Mouse (Mus musculus) hindbrain, embryonic 14.5 days (tissue): ENCODE results near the gene Dntt. TPM values are rescaled to one million over a fixed set of nuclear protein-coding genes. Genes with fewer than 3 reads are reported as not detected.

ENCODE experiments used
- ATAC-seq: fragments of 200-750 bp; cut with Nextera tagmentation; 2 replicates; pipeline ENCODE4 v1.8.0; 2017; ENCODE audit warnings: moderate number of reproducible peaks, mild to moderate bottlenecking, moderate TSS enrichment, moderate library complexity; ENCODE audit not compliant: low FRiP score
- DNase-seq: peaks from one replicate; pipeline ENCODE4 v3.0.0-alpha.2; 2015; ENCODE audit warnings: low spot score
- H3K27ac ChIP-seq: fragments of 300-500 bp; sonication (generic); 2 replicates; pipeline ENCODE4 v1.5.1; 2014; ENCODE audit warnings: mild to moderate bottlenecking, moderate library complexity
- H3K27me3 ChIP-seq: fragments of 300-500 bp; sonication (generic); 2 replicates; pipeline ENCODE4 v1.6.1; 2014; ENCODE audit warnings: mild to moderate bottlenecking, low read length, mixed read lengths; ENCODE audit not compliant: control insufficient read depth, insufficient read depth
- H3K36me3 ChIP-seq: fragments of 300-500 bp; sonication (generic); replicated peaks from 2 replicates; pipeline ENCODE4 v1.6.1; 2014; ENCODE audit not compliant: control insufficient read depth, insufficient read depth
- H3K4me1 ChIP-seq: fragments of 300-500 bp; sonication (generic); replicated peaks from 2 replicates; pipeline ENCODE4 v1.6.1; 2014; ENCODE audit warnings: antibody characterized with exemption, low read length, mixed read lengths; ENCODE audit not compliant: control insufficient read depth, insufficient read depth
- H3K4me2 ChIP-seq: fragments of 300-500 bp; sonication (generic); replicated peaks from 2 replicates; pipeline ENCODE4 v1.6.1; 2014; ENCODE audit warnings: mild to moderate bottlenecking, moderate library complexity
- H3K4me3 ChIP-seq: fragments of 300-500 bp; sonication (generic); replicated peaks from 2 replicates; pipeline ENCODE4 v1.5.1; 2014; ENCODE audit warnings: mild to moderate bottlenecking, low read length
- H3K9ac ChIP-seq: fragments of 300-500 bp; sonication (generic); 2 replicates; pipeline ENCODE4 v1.6.1; 2014
- H3K9me3 ChIP-seq: fragments of 300-500 bp; sonication (generic); 2 replicates; pipeline ENCODE4 v1.6.1; 2016; ENCODE audit warnings: low read length; ENCODE audit not compliant: control insufficient read depth
- WGBS: fragments of 180-500 bp; shearing (Covaris S2); extraction: QIAGEN DNeasy Blood & Tissue Kit; methylation state at CpG from one replicate; pipeline ENCODE4 v1.1.7; 2014; 5-methylcytosine and 5-hydroxymethylcytosine counted together
- polyA plus RNA-seq: library from polyadenylated mRNA; unstranded; fragments of >200 nt; fragmentation: Nextera tagmentation; extraction: Ambion mirVana; gene quantifications from 2 replicates; pipeline ENCODE4 v1.2.1, GENCODE M21; 2014

Gene Dntt
- polyA plus RNA-seq, 1 experiment from 2014 or later = 0.13 TPM

DNA sequence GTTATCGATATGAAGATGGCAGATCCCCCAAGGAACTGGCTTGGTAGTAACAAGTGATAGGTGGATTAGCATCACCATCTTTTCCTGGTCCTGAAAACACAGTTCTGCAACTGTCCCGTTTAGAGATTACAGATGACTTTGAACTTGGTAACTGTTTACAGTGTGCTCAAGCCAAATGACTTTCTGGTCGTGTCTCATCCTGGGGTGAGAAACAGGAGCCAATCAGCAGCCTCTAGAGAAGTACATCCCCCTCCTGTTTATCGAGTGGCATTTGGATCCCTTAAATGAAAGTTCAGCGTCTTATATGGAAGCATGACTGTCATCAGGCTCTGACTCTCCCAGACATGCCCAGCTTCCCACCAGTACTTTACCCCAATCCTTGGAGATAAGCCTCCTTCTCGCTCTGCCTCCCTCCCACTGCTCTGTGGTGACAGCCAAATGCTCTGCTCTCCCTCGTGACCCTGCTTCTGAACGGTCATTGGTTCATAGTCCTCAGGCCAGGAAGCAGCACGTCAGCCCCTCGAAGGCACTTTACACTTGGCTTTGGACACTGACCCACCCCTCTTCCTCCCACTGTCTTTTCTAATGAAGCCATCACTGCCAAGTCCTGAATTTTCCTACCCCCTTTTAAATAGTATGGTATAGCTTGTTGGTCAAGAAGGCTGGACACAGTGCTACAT lies 16.2 kb downstream of the Dntt start:
- DNase-seq (no peak), ATAC-seq (no peak)
- H3K4me1 ChIP-seq = no peaks in the 10 kb centered on the region
- H3K4me2 ChIP-seq = no peak overlapping the region
- H3K36me3 ChIP-seq = no peaks in the 10 kb centered on the region
- H3K27ac ChIP-seq = no peak overlapping the region
- no peaks in the 10 kb centered on the region for H3K27me3 ChIP-seq
- 68% methylated on average over 10 of the region's 10 CpGs for WGBS
- H3K9me3 ChIP-seq = no peaks in the 10 kb centered on the region
- no peak overlapping the region for H3K4me3 ChIP-seq
- H3K9ac ChIP-seq = no peak overlapping the region

DNA sequence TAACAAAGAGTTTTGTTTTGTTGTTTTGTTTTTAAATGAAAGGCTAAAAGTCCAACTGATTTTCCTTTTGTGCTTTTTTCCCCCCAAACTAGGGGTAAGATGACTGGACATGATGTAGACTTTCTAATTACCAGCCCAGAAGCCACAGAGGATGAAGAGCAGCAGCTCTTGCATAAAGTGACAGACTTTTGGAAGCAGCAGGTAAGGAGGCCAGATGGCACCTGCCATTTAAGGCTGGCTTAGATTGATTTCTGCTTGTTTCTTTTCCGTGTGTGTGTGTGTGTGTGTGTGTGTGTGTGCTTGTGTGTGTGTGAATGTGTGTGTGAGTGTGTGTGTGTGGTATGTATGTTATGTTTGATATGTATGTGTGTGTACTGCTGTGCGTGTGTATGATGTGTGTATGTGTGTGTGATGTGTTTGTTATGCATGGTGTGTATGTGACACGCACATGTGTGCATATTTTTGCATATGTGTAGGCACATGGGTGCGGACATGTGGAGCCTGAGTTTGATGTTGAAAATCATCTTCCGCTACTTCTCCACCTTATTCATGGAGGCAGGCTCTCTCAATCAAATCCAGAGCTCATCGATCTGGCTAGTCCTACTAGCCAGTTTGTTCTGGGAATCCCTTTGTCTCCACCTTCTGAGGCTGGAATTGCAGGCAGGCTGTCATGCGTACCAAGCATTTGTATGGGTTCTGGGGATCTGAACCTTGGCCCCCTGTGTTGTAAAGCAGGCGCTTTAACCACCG lies 18.5 kb downstream of the Dntt start:
- peak; percentile 26 for DNase-seq

DNA sequence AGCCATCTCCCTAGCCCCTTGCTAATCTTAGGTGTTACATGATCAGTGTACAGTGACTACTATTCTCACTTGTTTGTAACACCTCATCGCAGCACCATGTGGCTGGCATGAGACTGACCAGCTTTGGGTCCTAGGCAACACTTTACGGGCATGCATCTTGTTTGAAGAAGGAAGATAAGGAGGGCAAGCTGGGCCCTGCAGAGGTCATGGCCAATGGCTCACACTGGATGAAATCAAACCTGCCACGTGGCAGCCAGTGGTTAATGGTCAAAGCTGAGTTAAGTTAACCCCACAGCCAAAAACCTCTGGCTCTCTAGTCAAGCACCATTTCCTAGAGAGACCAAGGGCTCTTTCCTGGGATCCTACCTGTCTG lies 19.1 kb downstream of the Dntt start:
- Histone ChIP-seq H3K27ac (no peak overlapping the region), H3K36me3 (no peaks in the 10 kb centered on the region), H3K9me3 (no peaks in the 10 kb centered on the region), H3K27me3 (no peaks in the 10 kb centered on the region), H3K4me3 (no peak overlapping the region), H3K4me2 (no peak overlapping the region), H3K4me1 (no peaks in the 10 kb centered on the region), H3K9ac (no peak overlapping the region)
- 94% methylated on average over 3 of the region's 3 CpGs for WGBS
- no peak for DNase-seq
- ATAC-seq = no peak

More for the DNA sequence above, 18.5 kb downstream of the Dntt start:
- no peak overlapping the region for H3K9ac ChIP-seq
- no peaks in the 10 kb centered on the region for H3K36me3 ChIP-seq
- H3K27ac ChIP-seq = no peak overlapping the region
- ATAC-seq = no peak
- H3K4me3 ChIP-seq = no peak overlapping the region
- no peaks in the 10 kb centered on the region for H3K9me3 ChIP-seq
- no peaks in the 10 kb centered on the region for H3K4me1 ChIP-seq
- no peaks in the 10 kb centered on the region for H3K27me3 ChIP-seq
- WGBS = 80% methylated on average over 9 of the region's 9 CpGs
- H3K4me2 ChIP-seq = no peak overlapping the region

- no peaks in the 10 kb centered on the region for H3K9me3 ChIP-seq
- ATAC-seq (no peak), DNase-seq (no peak)
- no peak overlapping the region for H3K4me3 ChIP-seq
- no peaks in the 10 kb centered on the region for H3K36me3 ChIP-seq
- H3K4me2 ChIP-seq = no peak overlapping the region
- 88% methylated on average over 1 of the region's 1 CpGs for WGBS
- H3K27me3 ChIP-seq = no peaks in the 10 kb centered on the region
- no peak overlapping the region for H3K27ac ChIP-seq
- no peak overlapping the region for H3K9ac ChIP-seq
- no peaks in the 10 kb centered on the region for H3K4me1 ChIP-seq
Observed at GRCm38 (mm10) chr19:41051714-41052113, 22.6 kb downstream of the Dntt start.

DNA sequence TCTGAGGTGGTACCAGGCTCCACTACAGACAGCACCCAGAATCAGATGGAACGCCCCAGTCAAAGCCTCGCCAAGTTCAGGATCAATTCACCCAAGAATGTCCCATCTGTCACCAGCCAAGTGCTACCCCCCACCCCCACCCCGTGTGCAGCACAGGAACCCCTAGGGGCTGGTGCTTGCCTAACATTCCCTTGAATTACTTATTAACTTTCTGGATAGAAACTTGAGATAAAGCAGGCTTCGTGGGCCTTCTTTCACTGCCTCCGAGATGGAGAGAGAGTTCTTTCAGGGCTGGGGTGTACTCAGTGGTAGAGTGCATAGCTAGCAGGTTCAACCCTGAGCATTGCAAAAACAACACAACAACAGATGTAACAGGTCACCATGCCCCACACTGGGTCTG lies 23.2 kb downstream of the Dntt start:
- WGBS = 59% methylated on average over 5 of the region's 5 CpGs
- ATAC-seq = no peak
- H3K36me3 ChIP-seq = no peaks in the 10 kb centered on the region
- no peak overlapping the region for H3K4me3 ChIP-seq
- no peaks in the 10 kb centered on the region for H3K27me3 ChIP-seq
- no peak overlapping the region for H3K27ac ChIP-seq
- no peaks in the 10 kb centered on the region for H3K4me1 ChIP-seq
- H3K9ac ChIP-seq = no peak overlapping the region
- H3K4me2 ChIP-seq = no peak overlapping the region
- no peaks in the 10 kb centered on the region for H3K9me3 ChIP-seq
- no peak for DNase-seq

DNA sequence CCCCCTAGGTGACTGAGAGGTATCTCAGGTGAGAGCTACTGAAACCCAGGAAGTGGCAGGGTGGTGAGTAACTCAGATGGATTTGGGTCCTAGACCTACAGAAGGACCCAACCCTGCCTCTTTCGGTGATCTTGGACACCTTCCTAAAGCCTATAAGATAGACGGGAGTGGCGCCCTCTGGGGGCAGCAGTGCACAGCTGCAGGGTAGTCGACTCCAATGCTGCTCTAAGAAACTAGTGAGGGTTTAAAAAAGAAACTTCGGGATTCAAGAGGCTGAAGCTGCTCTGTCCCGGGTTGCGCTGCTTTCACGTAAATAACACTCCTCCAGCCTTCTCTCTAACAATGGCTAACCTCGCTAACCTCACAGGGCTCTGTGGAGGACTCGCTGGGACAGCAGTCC lies 24.5 kb downstream of the Dntt start:
- Histone ChIP-seq H3K36me3 (no peaks in the 10 kb centered on the region), H3K4me2 (no peak overlapping the region), H3K9me3 (no peaks in the 10 kb centered on the region), H3K9ac (no peak overlapping the region), H3K27ac (no peak overlapping the region), H3K4me3 (no peak overlapping the region), H3K4me1 (no peaks in the 10 kb centered on the region), H3K27me3 (no peaks in the 10 kb centered on the region)
- DNase-seq (peak; percentile 28), ATAC-seq (no peak)
- 39% methylated on average over 10 of the region's 10 CpGs for WGBS

GRCm38 (mm10) chr19:41054702-41055101 lies 25.6 kb downstream of the Dntt start:
- Histone ChIP-seq H3K4me2 (no peak overlapping the region), H3K9me3 (no peaks in the 10 kb centered on the region), H3K4me3 (no peak overlapping the region), H3K4me1 (no peaks in the 10 kb centered on the region), H3K27ac (no peak overlapping the region), H3K27me3 (no peaks in the 10 kb centered on the region), H3K9ac (no peak overlapping the region), H3K36me3 (no peaks in the 10 kb centered on the region)
- DNase-seq (no peak), ATAC-seq (no peak)
- WGBS = 67% methylated on average over 4 of the region's 4 CpGs

GRCm38 (mm10) chr19:41071500-41071899 lies 42.4 kb downstream of the Dntt start:
- Histone ChIP-seq H3K4me3 (no peak overlapping the region), H3K9ac (no peak overlapping the region), H3K9me3 (no peaks in the 10 kb centered on the region), H3K4me2 (no peak overlapping the region), H3K27ac (no peak overlapping the region), H3K27me3 (no peaks in the 10 kb centered on the region), H3K4me1 (no peaks in the 10 kb centered on the region), H3K36me3 (no peaks in the 10 kb centered on the region)
- peak; percentile 46; the same call in 1 of the 2 replicates for ATAC-seq
- DNase-seq = peak; percentile 90
- 3% methylated on average over 8 of the region's 8 CpGs for WGBS

- Histone ChIP-seq H3K27ac (no peak overlapping the region), H3K4me3 (no peak overlapping the region), H3K27me3 (no peaks in the 10 kb centered on the region), H3K4me2 (no peak overlapping the region), H3K36me3 (no peaks in the 10 kb centered on the region), H3K9me3 (no peaks in the 10 kb centered on the region), H3K9ac (no peak overlapping the region), H3K4me1 (no peaks in the 10 kb centered on the region)
- DNase-seq (no peak), ATAC-seq (no peak)
- 92% methylated on average over 14 of the region's 14 CpGs for WGBS
Observed at GRCm38 (mm10) chr19:41073746-41074455, 44.8 kb downstream of the Dntt start.
